Mouse (Mus musculus): ENCODE results near the gene Ints1. TPM values are rescaled to one million over a fixed set of nuclear protein-coding genes. Genes with fewer than 3 reads are reported as not detected.
A peak's percentile ranks its signal among the peaks of the same experiment; 100 is the strongest.

Ints1 gene
- polyA plus RNA-seq, 1 experiment from 2014 or later: 37.7 TPM

DNA sequence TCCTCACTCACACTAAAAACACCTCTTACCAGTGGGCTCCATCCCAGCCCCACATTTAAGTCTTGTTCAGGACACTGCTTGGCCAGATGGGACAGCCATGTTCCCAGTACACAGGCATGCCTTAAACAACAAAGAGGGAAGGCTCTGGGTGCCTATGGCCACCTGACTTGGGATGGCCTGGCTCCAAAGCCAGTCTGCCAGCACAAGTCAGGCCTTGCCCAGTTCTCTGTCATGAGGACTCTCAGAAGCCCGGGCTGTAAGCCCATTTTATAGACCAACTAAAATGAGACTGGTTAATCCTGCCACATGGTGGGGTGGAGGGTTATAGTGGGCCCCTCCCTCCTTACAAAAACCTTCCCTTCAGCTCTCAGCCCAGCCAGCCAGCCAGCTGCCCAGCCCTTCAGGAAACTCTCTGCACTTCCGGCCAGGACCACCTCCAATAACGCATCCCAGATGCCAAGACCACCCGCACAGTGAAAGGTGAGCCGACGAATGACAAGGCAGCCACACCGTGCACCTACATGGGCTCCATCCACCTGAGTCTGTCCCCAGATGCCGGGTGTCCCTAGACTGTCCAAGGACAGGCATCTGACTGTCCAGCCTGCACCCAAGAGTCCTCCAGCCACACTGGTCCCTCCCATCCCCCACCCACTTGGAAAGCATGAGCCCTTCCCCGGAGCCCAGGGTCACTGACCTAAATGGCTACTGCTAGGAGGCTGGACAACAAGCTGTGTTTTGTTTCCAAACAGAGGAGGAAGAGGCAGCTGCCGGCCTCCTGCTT, 50.9 kb downstream of the Ints1 start:
- no peak overlapping the region for H3K4me3 ChIP-seq (replicated peaks)
- no peak overlapping the region; the same call in 1 of the 2 replicates for H3K9ac ChIP-seq
- ATAC-seq (ENCODE audit: low FRiP score): no peak
- H3K27ac ChIP-seq: no peak overlapping the region
- H3K4me1 ChIP-seq: peaks cover 7% of the 10 kb centered on the region
- no peaks in the 10 kb centered on the region for H3K9me3 ChIP-seq
- H3K27me3 ChIP-seq: no peaks in the 10 kb centered on the region
- no peaks in the 10 kb centered on the region; the same call in 1 of the 2 replicates for H3K36me3 ChIP-seq (replicated peaks)
- WGBS: 71% methylated on average over 10 of the region's 10 CpGs
- no peak overlapping the region for H3K4me2 ChIP-seq

DNA sequence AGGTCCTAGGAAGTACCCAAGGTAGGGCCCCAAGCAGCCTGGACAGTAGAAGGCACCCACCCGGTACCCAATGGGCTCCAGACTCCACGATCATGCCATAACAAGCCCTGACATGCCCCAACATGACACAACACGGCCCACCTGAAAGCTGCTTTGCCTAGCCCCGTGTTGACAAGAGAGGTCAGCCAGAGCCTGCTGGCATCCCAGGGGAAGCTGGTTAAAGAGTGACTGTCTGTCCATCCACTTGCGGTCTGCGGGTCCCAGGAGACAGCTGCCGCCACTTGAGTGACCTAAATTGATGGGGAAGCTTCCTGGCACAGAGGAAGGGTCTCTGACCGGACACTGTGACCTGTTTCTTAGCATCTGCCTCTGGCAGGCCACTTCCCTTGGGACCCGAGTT, 52.4 kb downstream of the Ints1 start:
- H3K4me3 ChIP-seq (replicated peaks): no peak overlapping the region
- H3K4me2 ChIP-seq: no peak overlapping the region
- H3K4me1 ChIP-seq: peaks cover 14% of the 10 kb centered on the region
- no peaks in the 10 kb centered on the region; the same call in 1 of the 2 replicates for H3K36me3 ChIP-seq (replicated peaks)
- no peak overlapping the region for H3K27ac ChIP-seq
- H3K9me3 ChIP-seq: no peaks in the 10 kb centered on the region
- ATAC-seq (ENCODE audit: low FRiP score): no peak
- no peak overlapping the region for H3K9ac ChIP-seq
- no peaks in the 10 kb centered on the region for H3K27me3 ChIP-seq
- 82% methylated on average over 9 of the region's 9 CpGs for WGBS

GRCm38 (mm10) chr5:139722709-139723108, 52.8 kb downstream of the Ints1 start:
- H3K4me1 ChIP-seq: peaks cover 14% of the 10 kb centered on the region
- no peak overlapping the region for H3K4me2 ChIP-seq
- no peak overlapping the region for H3K9ac ChIP-seq
- no peak for ATAC-seq (ENCODE audit: low FRiP score)
- 69% methylated on average over 6 of the region's 6 CpGs for WGBS
- H3K9me3 ChIP-seq: no peaks in the 10 kb centered on the region
- no peaks in the 10 kb centered on the region for H3K27me3 ChIP-seq
- H3K4me3 ChIP-seq (replicated peaks): no peak overlapping the region
- no peak overlapping the region for H3K27ac ChIP-seq
- no peaks in the 10 kb centered on the region; the same call in 1 of the 2 replicates for H3K36me3 ChIP-seq (replicated peaks)

- H3K4me1 ChIP-seq: peaks cover 7% of the 10 kb centered on the region
- H3K4me3 ChIP-seq (replicated peaks): no peak overlapping the region
- whole genome bisulfite sequencing: 83% methylated on average over 7 of the region's 7 CpGs
- 0 out of 2 replicates have a peak, but pooled peaks have one; percentile 6 for ATAC-seq (ENCODE audit: low FRiP score)
- H3K27me3 ChIP-seq: no peaks in the 10 kb centered on the region
- H3K9me3 ChIP-seq: no peaks in the 10 kb centered on the region
- H3K36me3 ChIP-seq (replicated peaks): no peaks in the 10 kb centered on the region; the same call in 1 of the 2 replicates
- no peak overlapping the region for H3K4me2 ChIP-seq
- H3K27ac ChIP-seq: no peak overlapping the region
- H3K9ac ChIP-seq: no peak overlapping the region
Measured at GRCm38 (mm10) chr5:139718949-139719348, 56.5 kb downstream of the Ints1 start.

- no peaks in the 10 kb centered on the region; the same call in 1 of the 2 replicates for H3K36me3 ChIP-seq (replicated peaks)
- H3K9ac ChIP-seq: no peak overlapping the region
- H3K4me3 ChIP-seq (replicated peaks): no peak overlapping the region
- no peak overlapping the region for H3K27ac ChIP-seq
- peaks cover 7% of the 10 kb centered on the region for H3K4me1 ChIP-seq
- no peak for ATAC-seq (ENCODE audit: low FRiP score)
- WGBS: 73% methylated on average over 6 of the region's 6 CpGs
- no peaks in the 10 kb centered on the region for H3K27me3 ChIP-seq
- H3K4me2 ChIP-seq: no peak overlapping the region
- H3K9me3 ChIP-seq: no peaks in the 10 kb centered on the region
Measured at GRCm38 (mm10) chr5:139718540-139718939, 56.9 kb downstream of the Ints1 start.

GRCm38 (mm10) chr5:139717723-139718122, 57.8 kb downstream of the Ints1 start:
- no peak for ATAC-seq (ENCODE audit: low FRiP score)
- WGBS: 88% methylated on average over 2 of the region's 2 CpGs

GRCm38 (mm10) chr5:139706496-139706895, 69.0 kb downstream of the Ints1 start:
- Histone ChIP-seq H3K4me3 (replicated peaks) (no peak overlapping the region), H3K27ac (no peak overlapping the region), H3K27me3 (peaks cover 14% of the 10 kb centered on the region; the same call in 1 of the 2 replicates), H3K4me1 (no peaks in the 10 kb centered on the region), H3K36me3 (replicated peaks) (peaks cover 15% of the 10 kb centered on the region), H3K4me2 (no peak overlapping the region), H3K9me3 (no peaks in the 10 kb centered on the region), H3K9ac (no peak overlapping the region)
- WGBS: 92% methylated on average over 10 of the region's 10 CpGs
- no peak for ATAC-seq (ENCODE audit: low FRiP score)

More at GRCm38 (mm10) chr5:139717723-139718122, 57.8 kb downstream of the Ints1 start:
- H3K9me3 ChIP-seq: no peaks in the 10 kb centered on the region
- no peak overlapping the region for H3K4me3 ChIP-seq (replicated peaks)
- H3K4me1 ChIP-seq: peaks cover 7% of the 10 kb centered on the region
- no peak overlapping the region for H3K27ac ChIP-seq
- no peaks in the 10 kb centered on the region for H3K27me3 ChIP-seq
- no peak overlapping the region for H3K9ac ChIP-seq
- no peak overlapping the region for H3K4me2 ChIP-seq
- no peaks in the 10 kb centered on the region; the same call in 1 of the 2 replicates for H3K36me3 ChIP-seq (replicated peaks)

- no peaks in the 10 kb centered on the region for H3K9me3 ChIP-seq
- no peak for ATAC-seq (ENCODE audit: low FRiP score)
- H3K9ac ChIP-seq: no peak overlapping the region
- peaks cover 38% of the 10 kb centered on the region for H3K27me3 ChIP-seq
- no peak overlapping the region for H3K4me2 ChIP-seq
- H3K4me1 ChIP-seq: peaks cover 2% of the 10 kb centered on the region
- H3K27ac ChIP-seq: no peak overlapping the region
- no peaks in the 10 kb centered on the region for H3K36me3 ChIP-seq (replicated peaks)
- H3K4me3 ChIP-seq (replicated peaks): no peak overlapping the region
- WGBS: 64% methylated on average over 2 of the region's 2 CpGs
Measured at GRCm38 (mm10) chr5:139702905-139703304, 72.6 kb downstream of the Ints1 start.

- ATAC-seq (ENCODE audit: low FRiP score): no peak
- peaks cover 6% of the 10 kb centered on the region for H3K4me1 ChIP-seq
- H3K36me3 ChIP-seq (replicated peaks): no peaks in the 10 kb centered on the region
- 80% methylated on average over 10 of the region's 10 CpGs for WGBS
- H3K9ac ChIP-seq: no peak overlapping the region
- no peak overlapping the region for H3K4me3 ChIP-seq (replicated peaks)
- no peaks in the 10 kb centered on the region for H3K9me3 ChIP-seq
- no peak overlapping the region for H3K4me2 ChIP-seq
- H3K27me3 ChIP-seq: peaks cover 45% of the 10 kb centered on the region
- H3K27ac ChIP-seq: no peak overlapping the region
Measured at GRCm38 (mm10) chr5:139702236-139702635, 73.2 kb downstream of the Ints1 start.

Small RNA genes lying within 50 kb of the gene (microRNA-seq; reads per million reads assigned to microRNA genes)
- not detected for gene Mir7037

Other genes with a start within 250 kb of the Ints1 start
- gene Uncx, start 232.2 kb downstream of the Ints1 start, polyA plus RNA-seq (2016; fragmentation: Nextera tagmentation; extraction: Ambion mirVana): 32.5 and 37.0 TPM in 2 replicates
- gene Micall2, start 39.3 kb downstream of the Ints1 start, polyA plus RNA-seq (2016; fragmentation: Nextera tagmentation; extraction: Ambion mirVana): 6.2 and 6.5 TPM in 2 replicates
- gene Mafk, start 15.8 kb upstream of the Ints1 start, polyA plus RNA-seq (2016; fragmentation: Nextera tagmentation; extraction: Ambion mirVana): 11.4 and 12.0 TPM in 2 replicates
- 0.54 and 0.85 TPM in 2 replicates for gene Tmem184a, start 44.2 kb upstream of the Ints1 start, polyA plus RNA-seq (2016; fragmentation: Nextera tagmentation; extraction: Ambion mirVana)
- gene Gm26938, start 50.7 kb upstream of the Ints1 start, polyA plus RNA-seq (2016; fragmentation: Nextera tagmentation; extraction: Ambion mirVana): 0.76 TPM in 1 of 2 replicates, not detected in the other
- gene Psmg3, start 51.2 kb upstream of the Ints1 start, polyA plus RNA-seq (2016; fragmentation: Nextera tagmentation; extraction: Ambion mirVana): 72.5 and 75.8 TPM in 2 replicates
- gene Elfn1, start 132.3 kb upstream of the Ints1 start, polyA plus RNA-seq (2016; fragmentation: Nextera tagmentation; extraction: Ambion mirVana): 0.81 and 0.88 TPM in 2 replicates